Mouse (Mus musculus): ENCODE measurements at regions not wholly inside any gene's neighbourhood (a gene's known extent, or its start where the extent isn't known, plus 50 kb on each side); places are given as distances from the start of the nearest gene placed in this dataset.
A peak's percentile ranks its signal among the peaks of the same experiment; 100 is the strongest.
"Not testable (repeated sequence)": the region's sequence is repeated elsewhere in the genome, so short reads cannot be mapped to it uniquely, and the experiment has no call there.

GRCm38 (mm10) chr4:44424831-44425704 lies 124.4 kb downstream of the Melk start:
- DNase-seq = peak; percentile 18
- intact Hi-C loops (cut with DNase I) = no loop called here

- no peak for DNase-seq
- intact Hi-C loops (cut with DNase I) = no loop called here
Measured at GRCm38 (mm10) chr4:44434593-44434992, 133.9 kb downstream of the Melk start.

GRCm38 (mm10) chr4:44445511-44445910 lies 144.8 kb downstream of the Melk start:
- intact Hi-C loops (cut with DNase I) = no loop called here
- DNase-seq = peak; percentile 37

GRCm38 (mm10) chr4:44450881-44451532 lies 150.3 kb downstream of the Melk start:
- no peak for DNase-seq
- intact Hi-C loops (cut with DNase I) = no loop called here

- intact Hi-C loops (cut with DNase I) = no loop called here
- no peak for DNase-seq
Measured at GRCm38 (mm10) chr4:44452043-44452618, 151.5 kb downstream of the Melk start.

- DNase-seq = no peak
- intact Hi-C loops (cut with DNase I) = no loop called here
Measured at GRCm38 (mm10) chr4:44453552-44453951, 152.9 kb downstream of the Melk start.

- intact Hi-C loops (cut with DNase I) = no loop called here
- DNase-seq = no peak
Measured at GRCm38 (mm10) chr4:44455851-44456250, 155.2 kb downstream of the Melk start.

- DNase-seq; intact Hi-C loops (cut with DNase I): not testable (repeated sequence)
Measured at GRCm38 (mm10) chr4:44473511-44473910, 172.8 kb downstream of the Melk start.

Data from left cerebral cortex, postnatal 4 days (tissue).